Mouse (Mus musculus): ENCODE results near the gene Kif24. TPM values are rescaled to one million over a fixed set of nuclear protein-coding genes. Genes with fewer than 3 reads are reported as not detected.
"Not testable (repeated sequence)": the region's sequence is repeated elsewhere in the genome, so short reads cannot be mapped to it uniquely, and the experiment has no call there.

The Kif24 gene
- polyA plus RNA-seq, 1 experiment: 1.1 TPM

GRCm38 (mm10) chr4:41493464-41494116, 28.9 kb upstream of the Kif24 start:
- DNase-seq (ENCODE audit: low read depth): no peak

GRCm38 (mm10) chr4:41492951-41493350, 28.3 kb upstream of the Kif24 start:
- no peak for DNase-seq (ENCODE audit: low read depth)

DNA sequence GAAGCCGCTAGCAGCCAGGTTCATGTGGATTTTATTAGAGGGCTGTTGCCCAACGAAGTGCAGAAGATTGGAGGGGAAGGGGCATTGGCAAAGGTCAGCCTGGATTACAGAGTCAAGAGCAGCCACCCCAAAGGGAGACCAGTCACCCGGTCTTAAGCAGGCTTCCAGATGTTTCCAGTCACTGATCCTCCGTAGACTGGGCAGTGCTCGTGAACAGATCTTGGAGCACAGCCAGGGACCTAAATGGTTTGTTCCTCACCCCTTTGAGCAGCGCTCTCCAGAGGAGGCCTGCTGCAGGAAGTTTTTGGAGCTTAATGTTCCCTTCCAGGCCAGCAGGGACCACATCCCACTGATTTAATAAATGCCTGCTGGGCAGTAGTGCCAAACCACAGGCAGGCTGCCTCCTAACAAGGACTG, 16.9 kb upstream of the Kif24 start:
- no peak for DNase-seq (ENCODE audit: low read depth)

- no peak for DNase-seq (ENCODE audit: low read depth)
These were observed 15.6 kb upstream of the Kif24 start for GRCm38 (mm10) chr4:41480254-41480653.

GRCm38 (mm10) chr4:41479456-41479804, 14.7 kb upstream of the Kif24 start:
- no peak for DNase-seq (ENCODE audit: low read depth)

DNA sequence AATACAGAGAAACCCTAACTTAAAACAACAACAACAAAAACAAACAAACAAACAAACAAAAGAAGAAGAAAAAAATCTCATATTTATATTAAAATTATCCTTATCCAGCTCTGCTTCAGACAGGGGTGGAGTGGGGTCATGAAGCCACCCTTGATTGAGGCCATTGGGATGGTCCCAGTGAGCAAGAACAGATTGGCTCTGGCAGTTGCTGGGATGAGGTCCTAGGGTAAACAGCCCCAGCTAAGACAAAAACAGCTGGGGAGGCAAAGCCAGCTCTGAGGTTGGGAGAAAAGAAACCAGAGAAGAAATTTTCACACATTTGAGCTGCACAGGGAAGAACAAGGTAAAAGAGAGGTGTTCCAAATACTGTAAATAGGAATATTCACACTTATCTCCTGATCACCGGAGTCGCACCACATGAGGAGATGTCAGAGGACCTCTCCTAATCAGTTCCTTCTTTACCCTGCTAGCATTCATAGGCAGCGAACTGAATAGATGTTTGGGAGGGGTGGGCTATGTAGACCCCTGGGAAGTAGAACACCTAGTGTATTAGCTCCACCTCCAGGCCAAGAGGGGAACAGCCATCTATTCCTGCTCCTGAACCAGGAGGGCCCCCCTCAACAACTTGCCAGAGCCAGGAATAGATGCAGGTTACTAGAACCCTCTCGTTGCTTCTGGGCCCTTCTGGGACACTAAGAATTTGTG, 14.2 kb upstream of the Kif24 start:
- no peak for DNase-seq (ENCODE audit: low read depth)

GRCm38 (mm10) chr4:41477648-41478160, 13.0 kb upstream of the Kif24 start:
- no peak for DNase-seq (ENCODE audit: low read depth)

GRCm38 (mm10) chr4:41471384-41471689, 6.7 kb upstream of the Kif24 start:
- DNase-seq (ENCODE audit: low read depth): no peak

GRCm38 (mm10) chr4:41470684-41471383, 6.1 kb upstream of the Kif24 start:
- no peak for DNase-seq (ENCODE audit: low read depth)

- DNase-seq (ENCODE audit: low read depth): no peak
These were observed 5.5 kb upstream of the Kif24 start for GRCm38 (mm10) chr4:41470051-41470683.

DNA sequence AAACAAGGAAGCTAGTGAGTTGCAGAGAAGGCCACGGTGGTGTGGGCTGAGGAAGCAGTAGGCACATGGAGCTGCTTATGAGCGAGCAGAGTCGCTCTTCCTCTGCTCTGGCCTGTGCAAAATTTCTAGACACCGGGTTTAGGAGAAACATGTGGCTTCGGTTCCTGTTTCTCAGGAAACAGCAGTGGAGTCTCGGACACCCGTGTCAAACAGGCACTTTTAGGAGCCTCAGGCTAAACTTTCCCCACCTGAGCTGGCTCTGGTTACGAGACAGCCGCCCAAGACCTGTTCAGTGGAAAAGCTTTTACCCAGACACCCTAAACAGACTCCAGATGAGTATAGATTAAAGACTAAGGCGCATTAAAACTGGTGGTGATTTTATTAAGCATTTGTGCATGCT, 4.5 kb upstream of the Kif24 start:
- no peak for DNase-seq (ENCODE audit: low read depth)

- no peak for DNase-seq (ENCODE audit: low read depth)
These were observed 3.9 kb upstream of the Kif24 start for GRCm38 (mm10) chr4:41468396-41469080.

DNA sequence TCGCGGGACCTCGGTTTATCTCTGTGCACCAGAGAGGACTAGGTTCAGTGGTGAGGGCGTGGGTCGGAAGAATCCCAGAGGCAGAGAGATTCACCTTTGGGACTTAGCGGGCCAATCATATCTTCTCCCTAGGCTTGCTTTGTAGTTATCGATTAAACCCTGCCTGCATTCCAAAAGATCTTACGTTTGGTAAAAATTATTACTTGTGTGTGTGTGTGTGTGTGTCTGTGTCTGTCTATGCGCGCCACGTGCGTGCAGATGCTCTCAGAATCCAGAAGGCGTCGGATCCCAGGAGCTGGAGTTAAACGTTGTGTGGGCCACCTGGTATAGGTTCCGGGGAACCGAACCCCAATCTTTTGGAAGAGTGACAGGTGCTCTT, 589 bp upstream of the Kif24 start:
- DNase-seq (ENCODE audit: low read depth): no peak

DNA sequence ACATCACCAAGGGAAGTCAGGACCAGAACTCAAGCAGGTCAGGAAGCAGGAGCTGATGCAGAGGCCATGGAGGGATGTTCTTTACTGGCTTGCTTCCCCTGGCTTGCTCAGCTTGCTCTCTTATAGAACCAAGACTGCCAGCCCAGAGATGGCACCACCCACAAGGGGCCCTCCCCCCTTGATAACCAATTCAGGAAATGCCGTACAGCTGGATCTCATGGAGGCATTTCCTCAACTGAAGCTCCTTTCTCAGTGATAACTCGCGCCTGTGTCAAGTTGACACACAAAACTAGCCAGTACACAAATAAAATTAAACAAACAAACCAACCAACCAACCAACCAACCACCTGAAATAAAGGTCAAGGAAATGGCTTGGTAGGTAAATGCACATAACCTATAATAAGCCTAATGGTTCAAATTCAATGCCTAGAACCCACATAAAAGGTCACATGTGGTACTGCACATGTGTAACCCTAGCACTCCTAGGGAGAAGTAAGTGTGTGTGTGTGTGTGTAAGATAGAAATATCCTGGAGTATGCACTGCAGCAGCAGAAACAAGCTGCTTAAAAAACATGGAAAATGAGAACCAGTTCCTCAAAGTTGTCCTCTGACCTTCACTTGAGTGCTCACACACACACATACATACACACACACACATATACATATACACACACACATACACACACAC, 1.5 kb downstream of the Kif24 start:
- DNase-seq (ENCODE audit: low read depth): not testable (repeated sequence)

- DNase-seq (ENCODE audit: low read depth): no peak
These were observed 4.0 kb downstream of the Kif24 start for GRCm38 (mm10) chr4:41460690-41461089.

DNA sequence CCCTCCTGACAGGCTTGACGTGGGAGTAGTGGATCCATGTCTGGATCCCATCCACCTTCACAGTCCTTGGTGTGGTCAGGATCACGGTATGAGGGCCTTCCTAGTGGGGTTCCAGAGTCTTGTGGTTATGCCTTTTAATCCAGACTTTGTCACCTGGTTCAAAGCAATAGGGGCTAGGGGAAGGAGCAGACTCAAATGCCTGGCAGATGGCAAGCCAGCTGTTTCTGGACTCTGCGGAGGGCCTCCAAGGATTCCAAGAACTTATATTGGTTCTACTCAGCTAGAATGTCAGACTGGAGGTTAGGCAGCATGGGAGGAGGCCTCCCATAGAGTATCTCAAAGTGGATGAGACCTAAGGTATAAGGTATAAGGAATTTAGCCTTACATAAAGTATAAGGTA, 17.1 kb downstream of the Kif24 start:
- no peak for DNase-seq (ENCODE audit: low read depth)

GRCm38 (mm10) chr4:41442790-41443302, 21.8 kb downstream of the Kif24 start:
- DNase-seq (ENCODE audit: low read depth): no peak

DNA sequence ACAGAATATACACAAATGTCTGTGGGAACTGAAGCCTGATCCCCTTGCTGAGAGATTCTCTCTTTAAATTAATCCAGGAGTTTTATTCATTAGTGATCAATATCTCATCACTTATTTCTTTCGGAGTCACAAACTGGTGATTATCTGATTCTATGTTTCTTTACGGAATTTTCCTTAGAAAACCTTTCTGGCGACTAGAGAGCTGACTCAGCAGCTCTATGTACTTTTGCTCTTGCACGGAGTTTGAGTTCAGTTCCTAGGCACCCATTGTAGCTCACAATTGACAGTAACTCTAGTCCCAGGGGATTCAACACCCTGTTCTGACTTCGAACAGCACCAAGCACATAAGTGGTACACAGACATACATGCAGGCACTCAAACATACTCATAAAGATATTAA, 25.8 kb downstream of the Kif24 start:
- no peak for DNase-seq (ENCODE audit: low read depth)

GRCm38 (mm10) chr4:41416966-41417365, 47.7 kb downstream of the Kif24 start:
- no peak for DNase-seq (ENCODE audit: low read depth)

DNA sequence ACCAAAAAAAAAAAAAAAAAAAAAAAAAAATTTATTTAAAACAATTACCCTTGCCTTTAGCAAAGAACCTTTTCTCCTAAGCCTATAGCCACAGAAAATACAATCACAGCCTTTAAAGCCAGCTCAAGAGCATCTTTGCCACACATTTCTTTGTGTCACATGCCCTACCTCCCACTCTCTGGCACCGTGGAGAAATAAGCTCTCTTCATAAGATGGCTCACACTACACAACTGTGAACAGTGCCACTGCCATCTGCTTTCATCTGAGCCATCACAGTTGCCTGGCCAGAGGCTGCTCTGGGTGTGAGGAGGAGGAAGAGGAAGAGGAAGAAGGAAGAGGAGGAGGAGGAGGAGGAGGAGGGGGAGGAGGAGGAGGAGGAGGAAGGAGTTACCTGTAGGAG, 55.3 kb downstream of the Kif24 start:
- DNase-seq (ENCODE audit: low read depth): no peak

DNA sequence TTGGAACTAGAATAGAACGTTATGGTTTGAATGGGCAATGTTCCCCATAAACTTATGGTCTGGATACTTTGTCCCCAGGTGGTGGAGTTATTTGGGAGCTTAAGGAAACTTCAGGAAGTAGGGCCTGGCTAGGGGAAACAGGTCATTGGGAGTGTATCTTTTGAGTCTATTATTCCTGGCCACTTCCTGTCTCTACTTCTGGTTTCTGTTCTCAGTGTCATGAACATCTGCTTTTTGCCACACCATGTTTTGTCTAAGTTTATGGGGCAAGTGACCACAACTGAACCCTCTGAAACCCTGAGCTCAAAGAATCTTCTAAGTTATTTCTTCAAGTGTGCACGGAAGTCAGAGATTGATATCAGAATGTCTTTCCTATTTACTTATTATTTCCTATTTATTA, 57.3 kb downstream of the Kif24 start:
- DNase-seq (ENCODE audit: low read depth): no peak
